Mouse (Mus musculus) gastrocnemius, adult 2 months (tissue): ENCODE measurements at regions not wholly inside any gene's neighbourhood (a gene's known extent, or its start where the extent isn't known, plus 50 kb on each side); places are given as distances from the start of the nearest gene placed in this dataset.

Source experiments
- DNase-seq: peaks from one replicate; pipeline ENCODE4 v3.0.0; 2022
- H3K27ac ChIP-seq: fragments of 200-600 bp; 2 replicates; pipeline ENCODE4 v1.8.1; 2022; ENCODE audit warnings: mild to moderate bottlenecking
- H3K4me3 ChIP-seq: fragments of 200-600 bp; 2 replicates; pipeline ENCODE4 v1.8.1; 2022; ENCODE audit warnings: mild to moderate bottlenecking, moderate library complexity
- CTCF ChIP-seq: fragments of 200-600 bp; IDR thresholded peaks from 2 replicates; pipeline ENCODE4 v1.8.1; 2022; ENCODE audit warnings: antibody characterized with exemption, mild to moderate bottlenecking, moderate library complexity
- intact Hi-C: fragments of 180-260 bp; cut with DNase I; formaldehyde crosslinking; loops from one replicate; pipeline ENCODE4 v1.15.1; 2025

GRCm38 (mm10) chr8:53985685-53986084, 91.7 kb upstream of the Vegfc start:
- intact Hi-C loops: no loop called here
- no peak for DNase-seq
- H3K27ac ChIP-seq: no peak overlapping the region
- TF ChIP-seq CTCF: no peak
- no peak overlapping the region for H3K4me3 ChIP-seq

- no peak overlapping the region for H3K27ac ChIP-seq
- no peak for DNase-seq
- TF ChIP-seq CTCF: no peak
- no peak overlapping the region for H3K4me3 ChIP-seq
- intact Hi-C loops: no loop called here
These were observed 83.2 kb upstream of the Vegfc start for GRCm38 (mm10) chr8:53994208-53994607.

GRCm38 (mm10) chr8:53997461-53997860, 79.9 kb upstream of the Vegfc start:
- no peak for DNase-seq

GRCm38 (mm10) chr8:54002948-54003347, 74.5 kb upstream of the Vegfc start:
- H3K27ac ChIP-seq: no peak overlapping the region
- no peak for TF ChIP-seq CTCF
- no peak for DNase-seq
- intact Hi-C loops: no loop called here
- H3K4me3 ChIP-seq: no peak overlapping the region

More at GRCm38 (mm10) chr8:53997461-53997860, 79.9 kb upstream of the Vegfc start:
- Histone ChIP-seq H3K4me3 (no peak overlapping the region), H3K27ac (no peak overlapping the region)
- intact Hi-C loops: no loop called here
- TF ChIP-seq CTCF: no peak

GRCm38 (mm10) chr8:54014096-54014495, 63.3 kb upstream of the Vegfc start:
- Histone ChIP-seq H3K4me3 (no peak overlapping the region), H3K27ac (no peak overlapping the region)
- intact Hi-C loops: no loop called here
- DNase-seq: no peak
- TF ChIP-seq CTCF: no peak

- no peak for TF ChIP-seq CTCF
- Histone ChIP-seq H3K4me3 (no peak overlapping the region), H3K27ac (no peak overlapping the region)
- intact Hi-C loops: no loop called here
- no peak for DNase-seq
These were observed 58.8 kb upstream of the Vegfc start for GRCm38 (mm10) chr8:54018535-54019165.
